Mouse (Mus musculus) thymus, postnatal 36 days (tissue): ENCODE measurements around the gene Macf1.
A peak's percentile ranks its signal among the peaks of the same experiment; 100 is the strongest.

ENCODE experiments used
- DNase-seq, 2 experiments: peaks; one replicate each; pipeline ENCODE4 v3.0.0; 2022; ENCODE audit warnings: mixed read lengths in 2 of 2

The Macf1 gene

DNA sequence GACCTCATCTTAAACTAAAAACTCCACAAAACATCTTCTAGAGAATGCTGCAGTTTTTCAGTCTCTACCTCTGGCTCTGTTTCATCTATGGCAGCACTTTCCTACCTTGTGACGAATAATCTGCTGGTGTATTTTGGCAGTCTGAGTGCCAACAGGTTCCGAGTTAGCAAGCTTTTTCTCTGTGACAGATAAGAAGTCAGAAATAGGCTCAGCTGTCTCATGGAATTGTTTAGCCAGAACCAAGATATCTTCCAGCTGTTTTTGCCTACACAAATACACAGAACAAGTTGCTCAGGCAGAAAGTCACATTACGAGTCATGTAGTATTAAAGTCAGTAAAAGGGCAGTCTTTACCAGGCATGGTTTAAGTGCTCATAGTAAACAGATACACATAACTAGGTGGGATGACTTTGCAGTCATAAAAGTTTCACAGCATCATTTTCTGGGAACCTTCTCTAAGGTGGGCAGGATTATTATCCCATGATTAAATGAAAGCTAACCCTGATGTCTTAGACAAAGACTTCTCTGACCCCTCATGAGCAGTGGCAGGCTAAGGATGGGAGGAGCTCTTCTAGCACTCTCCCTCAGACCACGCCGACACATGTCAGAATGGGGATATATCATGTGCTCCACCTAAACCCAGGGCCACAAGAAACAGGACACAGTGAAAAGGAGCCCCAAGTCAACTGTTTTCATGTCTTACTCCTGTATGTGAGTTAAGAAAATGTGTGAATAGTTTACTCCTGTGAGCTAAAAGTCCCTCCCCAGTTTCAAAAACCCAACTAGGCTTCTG lies 286.3 kb downstream of the Macf1 start:
- DNase-seq = no peak

DNA sequence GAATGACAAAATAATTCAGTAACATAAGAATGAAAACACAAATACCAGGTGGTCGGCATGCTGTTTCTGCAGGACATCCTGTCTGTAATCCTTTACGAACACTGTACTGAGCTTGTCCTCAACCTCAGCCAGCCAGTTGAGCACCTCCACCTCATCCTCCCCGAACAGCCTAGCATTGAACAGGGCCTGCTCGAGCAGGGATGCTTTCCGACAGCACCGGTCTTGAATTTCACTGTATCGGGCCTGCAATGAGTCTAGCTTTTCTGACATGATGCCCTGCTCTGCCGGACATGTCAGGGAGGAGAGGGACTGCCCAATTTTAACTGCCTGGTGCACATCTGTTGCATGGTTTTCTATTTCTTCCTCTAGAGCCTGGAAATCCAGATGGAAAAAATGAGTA lies 287.1 kb downstream of the Macf1 start:
- DNase-seq = no peak

GRCm38 (mm10) chr4:123395435-123396000 lies 288.6 kb downstream of the Macf1 start:
- DNase-seq = no peak

- no peak for DNase-seq
Measured at GRCm38 (mm10) chr4:123394878-123395277, 289.3 kb downstream of the Macf1 start.

- DNase-seq = no peak
Measured at GRCm38 (mm10) chr4:123394269-123394668, 289.9 kb downstream of the Macf1 start.

GRCm38 (mm10) chr4:123393004-123393403 lies 291.2 kb downstream of the Macf1 start:
- no peak for DNase-seq

- DNase-seq = peak; percentile 22 to 24
Measured at GRCm38 (mm10) chr4:123392187-123392586, 292.0 kb downstream of the Macf1 start.

DNA sequence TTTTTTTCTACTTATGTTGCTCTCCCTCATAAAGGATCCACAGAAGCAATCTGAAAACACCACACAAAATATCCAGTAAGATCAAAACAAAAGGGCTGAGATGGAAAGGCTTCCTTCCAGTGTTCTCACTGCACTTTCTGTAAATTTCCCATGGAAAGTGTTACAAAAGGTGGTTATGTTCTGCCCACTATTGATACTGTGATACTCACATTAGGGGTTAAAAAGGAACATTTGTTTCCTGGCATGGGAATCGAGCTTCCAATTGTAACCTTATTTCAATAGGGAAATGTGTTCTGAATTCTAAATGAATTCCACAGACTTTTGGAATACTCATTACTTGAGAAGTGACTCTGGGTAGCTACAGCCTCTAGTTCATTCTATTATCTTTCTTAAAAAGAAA lies 299.1 kb downstream of the Macf1 start:
- DNase-seq = no peak

DNA sequence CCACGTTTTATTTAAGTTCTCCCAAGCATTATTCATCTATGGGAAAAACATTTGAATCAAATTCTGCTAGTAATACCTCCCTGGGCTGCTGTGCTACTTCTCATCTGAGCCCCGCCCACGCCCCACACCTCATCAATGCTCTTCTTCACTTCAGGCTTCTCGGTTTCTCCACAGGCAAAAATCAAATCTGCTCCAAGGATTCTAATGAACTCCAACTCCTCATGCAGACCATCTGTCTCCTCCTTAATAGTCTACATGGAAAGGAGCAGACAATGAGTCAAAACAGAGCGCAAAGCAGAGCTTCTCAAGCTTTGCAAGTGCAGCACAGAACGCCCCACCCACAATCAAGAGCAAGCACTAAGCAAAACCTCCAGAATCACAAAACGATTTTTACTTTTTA lies 301.0 kb downstream of the Macf1 start:
- DNase-seq = no peak

GRCm38 (mm10) chr4:123382051-123382450 lies 302.1 kb downstream of the Macf1 start:
- DNase-seq = no peak

GRCm38 (mm10) chr4:123381598-123381997 lies 302.6 kb downstream of the Macf1 start:
- DNase-seq = no peak

GRCm38 (mm10) chr4:123376031-123376430 lies 308.1 kb downstream of the Macf1 start:
- no peak for DNase-seq

- DNase-seq = no peak
Measured at GRCm38 (mm10) chr4:123374316-123375008, 309.7 kb downstream of the Macf1 start.

DNA sequence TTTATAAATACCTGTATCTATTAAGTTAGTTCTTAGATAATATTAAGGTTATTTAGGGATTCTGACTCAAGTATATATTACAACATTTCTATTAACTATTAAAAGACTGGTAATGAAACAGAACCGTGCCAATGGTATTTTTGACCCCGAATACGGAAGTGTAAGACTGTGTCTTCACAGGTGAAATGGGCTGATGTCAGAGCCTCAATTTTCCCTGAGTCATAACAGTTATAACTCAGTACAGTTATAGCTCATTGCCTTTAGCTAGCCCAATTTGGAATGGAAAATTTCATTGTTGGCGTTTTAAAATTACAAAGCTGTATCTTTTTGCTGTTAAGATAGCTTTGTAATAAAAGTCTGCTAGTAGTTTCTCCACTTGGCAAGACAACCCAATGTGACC lies 320.6 kb downstream of the Macf1 start:
- no peak for DNase-seq

- no peak for DNase-seq
Measured at GRCm38 (mm10) chr4:123360771-123361170, 323.4 kb downstream of the Macf1 start.

DNA sequence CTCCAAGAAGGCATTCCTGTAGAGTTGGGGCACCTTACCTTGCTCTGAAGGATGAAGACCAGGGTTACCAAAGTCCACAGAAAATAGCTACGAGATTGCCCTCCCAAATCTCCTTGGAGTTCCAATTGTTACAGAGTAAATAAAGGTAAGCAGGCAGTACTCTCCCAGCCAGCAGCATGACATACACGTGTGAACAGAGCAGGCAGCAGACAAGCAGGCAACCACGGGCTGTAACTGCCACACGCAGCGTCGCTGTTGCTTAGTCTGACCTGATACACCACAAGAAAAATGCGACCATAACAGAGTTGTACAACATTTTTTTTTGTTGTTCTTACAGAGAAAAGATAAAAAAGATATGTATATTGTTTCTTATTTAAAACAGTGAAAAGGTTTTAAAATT lies 325.5 kb downstream of the Macf1 start:
- no peak for DNase-seq

GRCm38 (mm10) chr4:123355941-123356340 lies 328.2 kb downstream of the Macf1 start:
- no peak for DNase-seq

GRCm38 (mm10) chr4:123353271-123353877 lies 330.8 kb downstream of the Macf1 start:
- DNase-seq = no peak

GRCm38 (mm10) chr4:123343471-123343789 lies 340.7 kb downstream of the Macf1 start:
- DNase-seq = no peak

DNA sequence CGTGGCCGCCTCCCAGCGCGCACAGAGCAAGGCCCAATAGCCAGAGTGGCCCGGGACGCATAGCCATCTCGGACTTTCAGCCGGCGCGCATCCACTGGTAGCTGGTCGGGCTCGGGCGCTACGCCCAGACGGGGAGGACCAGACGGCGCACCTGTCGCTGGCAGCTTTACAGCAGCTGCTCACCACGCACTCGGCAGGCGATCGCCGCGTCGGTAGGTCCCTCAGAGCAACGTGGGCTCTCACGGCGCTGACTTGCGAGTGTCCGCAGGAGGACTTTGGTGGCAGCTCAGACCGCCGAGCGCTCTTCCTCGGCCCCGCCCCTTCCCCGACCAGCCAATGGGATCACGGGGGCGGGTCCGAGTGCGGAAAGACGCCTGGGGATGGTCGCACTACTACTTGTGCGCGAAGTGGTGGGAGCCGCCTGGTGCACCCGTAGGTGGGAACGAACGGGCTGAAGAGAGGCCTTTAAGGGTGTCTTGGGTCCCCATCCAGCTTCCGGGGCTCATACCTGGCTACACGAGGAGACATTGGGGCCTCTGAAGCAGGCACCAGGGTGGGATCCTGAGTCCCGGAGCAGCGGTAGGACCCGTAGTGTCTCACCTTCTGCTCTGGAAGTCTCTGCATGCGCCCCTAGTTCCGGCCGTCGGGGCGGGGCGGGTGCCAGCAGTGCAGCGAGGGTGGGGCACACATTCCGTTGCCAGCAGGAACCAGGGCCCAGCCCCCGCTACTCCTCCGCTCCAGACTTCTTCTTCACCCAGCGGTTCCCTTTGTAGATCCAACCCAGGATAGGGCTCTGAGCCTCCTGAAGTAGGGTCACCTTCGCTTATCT lies 341.3 kb downstream of the Macf1 start, which contains the start of gene Bmp8a:
Bmp8a (minus strand) TSS at position 611 of the 829 bp plus-strand sequence.
- peak; percentile 54 to 61 for DNase-seq

- no peak for DNase-seq
Measured at GRCm38 (mm10) chr4:123342091-123342641, 342.0 kb downstream of the Macf1 start.

DNA sequence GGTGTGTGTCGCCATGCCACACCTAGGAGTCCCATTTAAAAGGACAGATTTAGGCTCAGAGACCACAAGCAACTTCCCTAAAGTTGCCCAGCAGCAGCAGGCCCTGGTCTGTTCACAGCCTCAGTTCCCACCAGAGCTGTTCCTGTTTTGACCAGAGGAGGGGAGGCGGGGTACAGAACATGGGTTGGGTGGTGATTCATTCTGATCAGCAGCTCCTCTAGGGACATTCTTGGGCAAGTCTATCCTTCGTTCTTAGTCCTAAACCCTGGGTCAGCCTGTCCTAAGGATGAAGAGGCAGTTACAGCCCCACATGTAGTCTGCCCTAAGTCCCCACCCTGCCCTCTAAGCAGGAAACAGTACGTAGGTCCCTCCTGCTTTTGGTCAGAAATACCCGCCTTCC lies 343.9 kb downstream of the Macf1 start:
- no peak for DNase-seq
